Mouse (Mus musculus) kidney, adult 2 months (tissue): ENCODE results near the gene Cacna1g. TPM values are rescaled to one million over a fixed set of nuclear protein-coding genes. Genes with fewer than 3 reads are reported as not detected.

Experiments
- DNase-seq: peaks from one replicate; pipeline ENCODE4 v3.0.0; 2021
- H3K27ac ChIP-seq: fragments of 200-500 bp; 2 replicates; pipeline ENCODE4 v1.5.1; 2012; ENCODE audit warnings: low read depth, low read length, control low read depth, inconsistent platforms; ENCODE audit not compliant: insufficient read depth
- H3K27me3 ChIP-seq: fragments of 200-500 bp; replicated peaks from 2 replicates; pipeline ENCODE4 v1.6.1; 2012; ENCODE audit warnings: mild to moderate bottlenecking, moderate library complexity, low read length, inconsistent platforms; ENCODE audit not compliant: control insufficient read depth, insufficient read depth
- H3K36me3 ChIP-seq: fragments of 200-500 bp; 2 replicates; pipeline ENCODE4 v1.6.1; 2012; ENCODE audit warnings: mild to moderate bottlenecking, moderate library complexity, low read length, inconsistent platforms; ENCODE audit not compliant: control insufficient read depth, insufficient read depth
- H3K4me1 ChIP-seq: fragments of 200-500 bp; 2 replicates; pipeline ENCODE4 v1.6.1; 2011; ENCODE audit warnings: low read length; ENCODE audit not compliant: control insufficient read depth, insufficient read depth
- H3K4me3 ChIP-seq: fragments of 200-500 bp; 2 replicates; pipeline ENCODE4 v1.5.1; 2011; ENCODE audit warnings: mild to moderate bottlenecking, low read depth, low read length, control low read depth; ENCODE audit not compliant: insufficient read depth
- CTCF ChIP-seq: fragments of 200-500 bp; conservative IDR thresholded peaks from 2 replicates; pipeline ENCODE4 v1.5.1; 2011; ENCODE audit warnings: low read depth, mild to moderate bottlenecking, control low read depth, low read length, moderate library complexity, mixed read lengths; ENCODE audit not compliant: insufficient read depth, insufficient read length
- POLR2A ChIP-seq: fragments of 200-500 bp; IDR thresholded peaks from one replicate; pipeline ENCODE4 v1.6.1; 2011; ENCODE audit warnings: low read depth, low read length, control low read depth
- WGBS: fragments of 180-500 bp; shearing (Covaris S2); methylation state at CpG from one replicate; pipeline ENCODE4 v1.1.7; 2018; 5-methylcytosine and 5-hydroxymethylcytosine counted together
- polyA plus RNA-seq: library from polyadenylated mRNA; depleted of rRNA; stranded (reverse); fragments of >200 nt; gene quantifications from 2 replicates; pipeline ENCODE4 v1.2.3, GENCODE M21; 2012

The Cacna1g gene
- polyA plus RNA-seq, 1 experiment: 7.6 TPM

DNA sequence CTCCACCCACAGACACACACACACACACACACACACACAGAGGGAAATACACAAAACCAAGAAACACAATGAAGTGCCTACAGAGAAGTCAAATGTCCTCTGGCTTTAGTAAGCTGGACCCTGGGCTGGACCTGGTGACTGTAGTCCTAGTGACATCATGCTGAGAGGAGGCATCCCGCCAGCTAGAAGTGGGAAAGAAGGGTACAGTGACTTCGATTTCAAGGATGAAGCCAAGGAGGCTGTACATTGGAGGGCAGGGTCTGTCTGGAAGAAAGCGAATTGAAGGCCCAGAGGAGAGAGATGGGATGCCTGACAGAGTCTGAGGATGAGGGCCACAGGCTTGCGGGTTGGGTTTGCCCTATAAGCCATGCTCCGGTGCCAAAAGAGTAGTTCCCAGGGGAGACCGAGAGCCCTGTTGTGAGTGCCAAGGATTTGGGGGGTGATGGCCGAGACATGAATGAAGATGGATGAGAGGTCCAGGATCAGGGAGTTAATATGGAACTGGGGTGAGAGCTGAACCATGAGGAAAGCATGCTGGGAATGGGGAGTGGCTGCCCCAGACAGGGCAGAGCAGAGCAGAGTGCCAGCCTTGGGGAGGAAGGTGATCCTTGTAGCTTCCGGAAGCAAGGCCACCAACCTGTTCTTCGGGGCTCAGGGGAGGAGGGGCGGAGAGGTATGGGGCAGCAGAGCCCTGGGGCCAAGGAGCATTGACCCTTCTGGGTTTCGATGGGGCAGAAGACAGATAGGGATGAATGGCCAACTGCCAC, 15.0 kb upstream of the Cacna1g start:
- TF ChIP-seq CTCF: no peak
- TF ChIP-seq POLR2A: no peak
- peak overlapping the region; percentile 32; the same call in 1 of the 2 replicates for H3K27ac ChIP-seq
- DNase-seq: no peak
- H3K36me3 ChIP-seq: no peaks in the 10 kb centered on the region
- no peak overlapping the region for H3K4me3 ChIP-seq
- no peaks in the 10 kb centered on the region for H3K27me3 ChIP-seq
- H3K4me1 ChIP-seq: no peaks in the 10 kb centered on the region
- 75% methylated on average over 11 of the region's 11 CpGs for WGBS

DNA sequence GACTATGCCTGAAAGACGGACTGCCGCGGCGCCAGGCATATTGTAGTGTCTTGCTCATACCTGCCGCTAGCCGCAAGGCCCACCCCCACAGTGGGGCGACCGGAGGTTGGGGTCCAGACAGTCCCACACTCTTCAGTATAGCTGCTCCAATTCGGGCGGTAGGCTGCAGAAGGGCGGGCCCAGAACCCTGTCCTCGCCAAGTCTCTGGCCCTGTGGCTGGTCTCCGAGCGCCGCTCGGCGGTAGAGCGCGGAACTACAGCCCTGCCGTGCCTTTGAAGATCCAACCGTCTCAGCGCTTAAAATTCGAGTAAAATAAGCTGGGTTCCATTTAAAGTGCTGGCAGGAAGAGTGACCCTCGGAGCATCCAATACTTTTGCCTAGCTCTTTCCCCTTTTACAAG, 12.0 kb upstream of the Cacna1g start, which contains the start of gene Spata20:
Gene Spata20 (minus strand): TSS at position 179 of the 400 bp plus-strand sequence.
- WGBS: 5% methylated on average over 24 of the region's 24 CpGs
- peak; percentile 82 for DNase-seq
- no peak within 1 kb of the TSS for H3K4me3 ChIP-seq

DNA sequence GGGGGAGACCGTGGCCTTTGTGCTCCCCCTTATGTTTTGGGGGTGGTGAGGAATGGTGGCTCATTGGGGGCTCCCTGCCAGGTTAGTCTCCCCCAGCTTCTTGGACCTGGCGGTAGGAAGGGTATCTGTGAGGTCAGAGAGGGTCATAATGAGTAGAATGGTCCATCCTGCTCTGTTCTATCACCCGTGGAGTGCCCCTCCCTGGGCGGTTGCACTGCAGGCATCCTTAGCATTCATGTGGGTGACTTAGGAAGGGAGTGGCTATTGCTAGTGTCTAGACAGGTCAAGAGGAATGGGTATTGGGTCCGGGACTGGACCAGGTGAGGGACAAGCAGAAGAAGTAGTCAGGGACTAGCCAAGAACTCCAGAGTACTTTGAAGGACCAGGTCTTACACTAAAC, 11.2 kb upstream of the Cacna1g start:
- Histone ChIP-seq H3K4me1 (no peaks in the 10 kb centered on the region), H3K4me3 (no peak overlapping the region), H3K27ac (no peak overlapping the region), H3K36me3 (no peaks in the 10 kb centered on the region), H3K27me3 (no peaks in the 10 kb centered on the region)
- TF ChIP-seq POLR2A (no peak), CTCF (no peak)
- no peak for DNase-seq
- WGBS: 62% methylated on average over 5 of the region's 5 CpGs

More for the DNA sequence above, 12.0 kb upstream of the Cacna1g start, which contains the start of gene Spata20:
- Histone ChIP-seq H3K4me1 (no peaks in the 10 kb centered on the region), H3K36me3 (no peaks in the 10 kb centered on the region), H3K27me3 (no peaks in the 10 kb centered on the region), H3K27ac (no peak within 1 kb of the TSS)
- TF ChIP-seq CTCF (peak; percentile 90), POLR2A (no peak)

DNA sequence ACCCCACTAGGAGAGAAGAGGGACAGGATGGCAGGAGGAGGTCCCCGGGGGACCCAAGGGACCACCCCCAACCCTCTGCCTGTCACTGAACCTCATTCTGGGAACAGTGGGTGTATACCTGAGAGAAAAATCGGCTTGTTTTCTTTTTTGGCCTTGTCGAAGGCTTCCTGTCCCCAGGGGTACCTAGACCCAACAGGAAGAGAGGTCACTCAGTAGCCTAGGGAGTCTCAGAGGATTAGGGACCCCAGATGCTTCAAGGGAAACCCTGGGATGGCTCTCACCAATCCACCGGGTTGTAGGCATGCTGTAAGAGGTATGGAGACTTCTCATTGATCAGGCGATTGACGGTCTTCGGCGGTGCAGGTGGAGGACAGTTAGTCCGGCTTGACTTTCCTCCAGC, 10.6 kb upstream of the Cacna1g start:
- no peak for DNase-seq
- Histone ChIP-seq H3K4me1 (no peaks in the 10 kb centered on the region), H3K27me3 (no peaks in the 10 kb centered on the region), H3K27ac (no peak overlapping the region), H3K4me3 (no peak overlapping the region), H3K36me3 (no peaks in the 10 kb centered on the region)
- TF ChIP-seq CTCF (no peak), POLR2A (no peak)
- WGBS: 93% methylated on average over 9 of the region's 9 CpGs

DNA sequence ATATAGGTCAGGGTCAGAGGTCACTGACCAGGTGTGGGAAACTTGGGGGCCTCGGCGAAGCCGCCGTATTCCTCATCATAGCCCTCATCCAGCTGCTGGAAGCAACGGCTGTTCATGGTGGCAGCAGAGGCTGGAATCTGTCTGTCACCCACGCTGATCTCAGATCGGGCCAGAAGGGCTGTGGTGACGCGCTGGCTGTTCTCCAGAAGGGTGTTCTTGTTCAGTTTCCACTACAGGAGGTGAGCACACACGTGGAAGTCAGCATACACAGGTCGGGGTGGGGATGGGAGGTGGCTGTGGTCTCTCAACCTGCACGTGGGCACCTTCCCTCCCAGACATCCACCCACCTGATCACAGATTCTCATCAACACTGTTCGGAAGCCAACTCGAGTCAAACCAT, 9.9 kb upstream of the Cacna1g start:
- Histone ChIP-seq H3K27ac (no peak overlapping the region), H3K36me3 (no peaks in the 10 kb centered on the region), H3K27me3 (no peaks in the 10 kb centered on the region), H3K4me3 (no peak overlapping the region), H3K4me1 (no peaks in the 10 kb centered on the region)
- no peak for DNase-seq
- TF ChIP-seq POLR2A (no peak), CTCF (no peak)
- WGBS: 80% methylated on average over 14 of the region's 14 CpGs

DNA sequence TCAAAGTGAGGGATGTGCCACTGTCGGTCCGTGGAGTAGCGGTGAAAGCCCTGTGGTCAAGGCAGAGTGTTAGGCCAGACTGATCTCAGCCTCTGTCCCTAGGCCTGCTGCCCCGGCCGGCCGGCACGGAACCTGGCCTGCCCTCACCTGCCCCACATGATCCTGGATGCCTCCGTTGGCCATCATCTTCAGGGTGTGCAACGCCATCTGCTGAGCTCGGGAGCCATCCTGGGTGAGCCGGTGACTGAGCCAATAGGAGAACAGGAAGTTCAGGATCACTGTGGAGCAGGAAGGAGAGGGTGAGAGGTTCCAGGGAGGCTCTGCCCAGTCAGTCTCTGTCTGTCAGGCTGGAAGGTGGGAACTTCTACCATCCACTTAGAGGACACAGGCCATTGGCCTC, 9.4 kb upstream of the Cacna1g start:
- Histone ChIP-seq H3K4me3 (no peak overlapping the region), H3K27me3 (no peaks in the 10 kb centered on the region), H3K4me1 (no peaks in the 10 kb centered on the region), H3K27ac (no peak overlapping the region), H3K36me3 (no peaks in the 10 kb centered on the region)
- DNase-seq: peak; percentile 17
- 70% methylated on average over 11 of the region's 11 CpGs for WGBS
- TF ChIP-seq POLR2A (no peak), CTCF (no peak; the same call in 1 of the 2 replicates)

DNA sequence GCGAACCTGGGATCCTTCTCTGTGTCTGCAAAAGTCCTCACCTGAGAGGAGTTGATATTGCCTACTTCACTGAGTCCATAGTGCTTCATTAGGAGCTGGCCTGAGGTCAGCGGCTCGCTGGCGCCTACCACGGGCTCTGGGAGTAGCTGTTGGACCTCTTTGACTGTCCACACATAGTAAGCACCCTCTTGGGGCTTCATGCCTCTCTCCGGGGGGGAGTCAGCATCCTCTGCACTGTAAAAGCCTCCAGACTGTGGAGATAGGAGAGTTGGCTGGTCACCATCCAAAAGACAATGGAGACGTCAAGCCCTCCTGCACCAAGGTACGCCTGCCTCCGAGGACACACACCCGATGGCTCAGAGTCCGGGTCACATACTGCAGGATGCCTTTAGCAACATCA, 8.7 kb upstream of the Cacna1g start:
- H3K4me3 ChIP-seq: no peak overlapping the region
- no peak for DNase-seq
- no peaks in the 10 kb centered on the region for H3K27me3 ChIP-seq
- no peaks in the 10 kb centered on the region for H3K36me3 ChIP-seq
- WGBS: 91% methylated on average over 11 of the region's 11 CpGs
- TF ChIP-seq POLR2A (no peak), CTCF (no peak)
- no peak overlapping the region for H3K27ac ChIP-seq
- H3K4me1 ChIP-seq: no peaks in the 10 kb centered on the region
